9 mouse cellular contexts compared by ENCODE assay signal in genomic region chr17:24389865-24390264, GRCm38 (mm10). TPM values are rescaled to one million over a fixed set of nuclear protein-coding genes. Genes with fewer than 3 reads are reported as not detected.
DNase-seq lines count a peak whose midpoint lies in the region; ATAC-seq lines count a peak whose summit lies in the region.
"Had no signal": no experiment of that assay in that cellular context is flagged by ENCODE, and none has a peak within 500 bp of the region (broad histone marks: within the 10 kb centered on the region; RNA-seq: fewer than 3 reads in every experiment).

No protein-coding gene starts in this region.

- H3K4me1 ChIP-seq in forebrain, embryonic 14.5 days (ENCODE audit: control insufficient read depth, insufficient read depth, low read length): no peaks in the 10 kb centered on the region
- H3K4me1 ChIP-seq in forebrain, embryonic 15.5 days: no peaks in the 10 kb centered on the region
- no peaks in the 10 kb centered on the region for H3K4me1 ChIP-seq in kidney, embryonic 14.5 days (ENCODE audit: control insufficient read depth, insufficient read depth, low read length)
- no peaks in the 10 kb centered on the region for H3K4me1 ChIP-seq in lung, embryonic 16.5 days (replicated peaks; ENCODE audit: control insufficient read depth, insufficient read depth, low read length)

- WGBS in forebrain, embryonic 14.5 days: 5% methylated on average over 2 of the region's 2 CpGs
- 5% methylated on average over 2 of the region's 2 CpGs for WGBS in forebrain, embryonic 15.5 days
- 4% methylated on average over 2 of the region's 2 CpGs for WGBS in kidney, embryonic 14.5 days
- WGBS in lung, embryonic 16.5 days: 3% methylated on average over 2 of the region's 2 CpGs

- ATAC-seq in forebrain, embryonic 14.5 days: no peak
- ATAC-seq in forebrain, embryonic 15.5 days (replicated peaks): no peak
- 0 out of 2 replicates have a peak, but pooled peaks have one; percentile 60 for ATAC-seq in kidney, embryonic 14.5 days (ENCODE audit: low FRiP score, low TSS enrichment)
- peak; percentile 31; the same call in 1 of the 2 replicates for ATAC-seq in lung, embryonic 16.5 days (ENCODE audit: low read depth)

- no peaks in the 10 kb centered on the region for H3K27me3 ChIP-seq in forebrain, embryonic 14.5 days (replicated peaks; ENCODE audit: control insufficient read depth, insufficient read depth, low read length)
- no peaks in the 10 kb centered on the region for H3K27me3 ChIP-seq in forebrain, embryonic 15.5 days
- no peaks in the 10 kb centered on the region for H3K27me3 ChIP-seq in kidney, embryonic 14.5 days (ENCODE audit: control insufficient read depth, insufficient read depth, low read length)
- H3K27me3 ChIP-seq in lung, embryonic 16.5 days (ENCODE audit: control insufficient read depth, insufficient read depth, low read depth, low read length): no peaks in the 10 kb centered on the region
- H3K27me3 ChIP-seq: heart, embryonic 13.5 days had no signal

- DNase-seq in forebrain, embryonic 14.5 days (ENCODE audit: low spot score): peak; percentile 66
- DNase-seq in urinary bladder, postnatal 14 days (ENCODE audit: low spot score): peak; percentile 54
- DNase-seq in urinary bladder, postnatal 4 days (ENCODE audit: low spot score in 2 of 2): no peak
- peak; percentile 73 for DNase-seq in embryo, embryonic 10.5 days (ENCODE audit: low spot score)
- peak; percentile 77 for DNase-seq in testis, postnatal 10 days (ENCODE audit: low spot score)

- peaks cover 67% of the 10 kb centered on the region for H3K36me3 ChIP-seq in forebrain, embryonic 14.5 days (ENCODE audit: control insufficient read depth, insufficient read depth, low read length)
- peaks cover 58% of the 10 kb centered on the region for H3K36me3 ChIP-seq in forebrain, embryonic 15.5 days
- peaks cover 6% of the 10 kb centered on the region; the same call in 1 of the 2 replicates for H3K36me3 ChIP-seq in kidney, embryonic 14.5 days (ENCODE audit: control insufficient read depth, insufficient read depth, low read length)
- H3K36me3 ChIP-seq in lung, embryonic 16.5 days (ENCODE audit: control insufficient read depth, insufficient read depth, low read length): peaks cover 11% of the 10 kb centered on the region; the same call in 1 of the 2 replicates

- H3K27ac ChIP-seq in forebrain, embryonic 14.5 days (ENCODE audit: low read depth, low read length): no peak overlapping the region
- H3K27ac ChIP-seq in forebrain, embryonic 15.5 days (replicated peaks): no peak overlapping the region
- H3K27ac ChIP-seq in kidney, embryonic 14.5 days (ENCODE audit: low read depth, low read length): no peak overlapping the region
- H3K27ac ChIP-seq in lung, embryonic 16.5 days (ENCODE audit: low read length): no peak overlapping the region
- H3K27ac ChIP-seq: heart, embryonic 13.5 days had no signal

- H3K4me2 ChIP-seq in forebrain, embryonic 14.5 days (ENCODE audit: low read length): no peak overlapping the region
- no peak overlapping the region for H3K4me2 ChIP-seq in forebrain, embryonic 15.5 days (replicated peaks)
- no peak overlapping the region for H3K4me2 ChIP-seq in kidney, embryonic 14.5 days (replicated peaks; ENCODE audit: low read depth, low read length)
- no peak overlapping the region for H3K4me2 ChIP-seq in lung, embryonic 16.5 days (ENCODE audit: low read depth, low read length)
- H3K4me2 ChIP-seq: heart, embryonic 13.5 days had no signal

- no peak overlapping the region for H3K9ac ChIP-seq in forebrain, embryonic 14.5 days (ENCODE audit: low read length)
- no peak overlapping the region for H3K9ac ChIP-seq in forebrain, embryonic 15.5 days (replicated peaks)
- H3K9ac ChIP-seq in kidney, embryonic 14.5 days (ENCODE audit: low read depth, low read length): no peak overlapping the region
- no peak overlapping the region for H3K9ac ChIP-seq in lung, embryonic 16.5 days (ENCODE audit: low read length)
- H3K9ac ChIP-seq: heart, embryonic 13.5 days had no signal

- H3K4me3 ChIP-seq in forebrain, embryonic 14.5 days (ENCODE audit: low read depth, low read length): no peak overlapping the region
- no peak overlapping the region for H3K4me3 ChIP-seq in forebrain, embryonic 15.5 days
- H3K4me3 ChIP-seq in kidney, embryonic 14.5 days (ENCODE audit: low read length): no peak overlapping the region
- no peak overlapping the region for H3K4me3 ChIP-seq in lung, embryonic 16.5 days (ENCODE audit: low read length)
- H3K4me3 ChIP-seq: heart, embryonic 13.5 days had no signal

- no peaks in the 10 kb centered on the region for H3K9me3 ChIP-seq in forebrain, embryonic 14.5 days (replicated peaks; ENCODE audit: control insufficient read depth, low read length)
- no peaks in the 10 kb centered on the region for H3K9me3 ChIP-seq in forebrain, embryonic 15.5 days
- H3K9me3 ChIP-seq in kidney, embryonic 14.5 days (ENCODE audit: control insufficient read depth, low read length): no peaks in the 10 kb centered on the region
- no peaks in the 10 kb centered on the region for H3K9me3 ChIP-seq in lung, embryonic 16.5 days (ENCODE audit: control insufficient read depth, low read length)
- H3K9me3 ChIP-seq: heart, embryonic 13.5 days had no signal

RNA-seq across cellular contexts. Expression of gene Rnps1, which starts 24.5 kb away (rescaled TPM):
- 304 and 325 TPM in 2 replicates for polyA plus RNA-seq in forebrain, embryonic 14.5 days (2014; fragmentation: Nextera tagmentation; extraction: Ambion mirVana)
- 360 and 364 TPM in 2 replicates for polyA plus RNA-seq in forebrain, embryonic 15.5 days (2015; fragmentation: Nextera tagmentation; extraction: Ambion mirVana)
- 306 and 312 TPM in 2 replicates for polyA plus RNA-seq in kidney, embryonic 14.5 days (2014; fragmentation: Nextera tagmentation; extraction: Ambion mirVana)
- polyA plus RNA-seq in lung, embryonic 16.5 days (2015; fragmentation: Nextera tagmentation; extraction: Ambion mirVana): 226 and 246 TPM in 2 replicates

RNA-seq across cellular contexts. Expression of gene Eci1, which starts 36.6 kb away (rescaled TPM):
- 31.5 and 31.8 TPM in 2 replicates for polyA plus RNA-seq in forebrain, embryonic 14.5 days (2014; fragmentation: Nextera tagmentation; extraction: Ambion mirVana)
- 40.7 and 42.8 TPM in 2 replicates for polyA plus RNA-seq in forebrain, embryonic 15.5 days (2015; fragmentation: Nextera tagmentation; extraction: Ambion mirVana)
- polyA plus RNA-seq in kidney, embryonic 14.5 days (2014; fragmentation: Nextera tagmentation; extraction: Ambion mirVana): 114 and 120 TPM in 2 replicates
- 97.4 and 102 TPM in 2 replicates for polyA plus RNA-seq in lung, embryonic 16.5 days (2015; fragmentation: Nextera tagmentation; extraction: Ambion mirVana)

RNA-seq across cellular contexts. Expression of gene Abca3, which starts 38.1 kb away (rescaled TPM):
- polyA plus RNA-seq in forebrain, embryonic 14.5 days (2014; fragmentation: Nextera tagmentation; extraction: Ambion mirVana): 14.5 and 21.3 TPM in 2 replicates
- 21.5 and 21.7 TPM in 2 replicates for polyA plus RNA-seq in forebrain, embryonic 15.5 days (2015; fragmentation: Nextera tagmentation; extraction: Ambion mirVana)
- 10.0 and 13.1 TPM in 2 replicates for polyA plus RNA-seq in kidney, embryonic 14.5 days (2014; fragmentation: Nextera tagmentation; extraction: Ambion mirVana)
- 40.8 and 48.4 TPM in 2 replicates for polyA plus RNA-seq in lung, embryonic 16.5 days (2015; fragmentation: Nextera tagmentation; extraction: Ambion mirVana)

RNA-seq across cellular contexts. Expression of gene Abca17, which starts 39.0 kb away (rescaled TPM):
- polyA plus RNA-seq in forebrain, embryonic 14.5 days (2014; fragmentation: Nextera tagmentation; extraction: Ambion mirVana): 0.13 and 0.31 TPM in 2 replicates
- 0.22 TPM in 1 of 2 replicates, not detected in the other for polyA plus RNA-seq in forebrain, embryonic 15.5 days (2015; fragmentation: Nextera tagmentation; extraction: Ambion mirVana)
- not detected in 2 replicates for polyA plus RNA-seq in kidney, embryonic 14.5 days (2014; fragmentation: Nextera tagmentation; extraction: Ambion mirVana)
- polyA plus RNA-seq in lung, embryonic 16.5 days (2015; fragmentation: Nextera tagmentation; extraction: Ambion mirVana): 0.34 and 0.55 TPM in 2 replicates

RNA-seq across cellular contexts. Expression of gene Dnase1l2, which starts 53.0 kb away (rescaled TPM):
- polyA plus RNA-seq in forebrain, embryonic 14.5 days (2014; fragmentation: Nextera tagmentation; extraction: Ambion mirVana): 2.3 and 3.5 TPM in 2 replicates
- 5.7 and 6.6 TPM in 2 replicates for polyA plus RNA-seq in forebrain, embryonic 15.5 days (2015; fragmentation: Nextera tagmentation; extraction: Ambion mirVana)
- polyA plus RNA-seq in kidney, embryonic 14.5 days (2014; fragmentation: Nextera tagmentation; extraction: Ambion mirVana): 2.5 and 2.8 TPM in 2 replicates
- 1.6 and 2.8 TPM in 2 replicates for polyA plus RNA-seq in lung, embryonic 16.5 days (2015; fragmentation: Nextera tagmentation; extraction: Ambion mirVana)

Comparison
In these comparisons a context has a peak if more than half of its experiments do, and no peak if none do; other contexts are left out.
1. DNase-seq: peak in forebrain, embryonic 14.5 days (single experiment), urinary bladder, postnatal 14 days (single experiment), embryo, embryonic 10.5 days (single experiment) and testis, postnatal 10 days (single experiment); none in urinary bladder, postnatal 4 days (0 of 2).
2. ATAC-seq: peak in kidney, embryonic 14.5 days (single experiment) and lung, embryonic 16.5 days (single experiment); none in forebrain, embryonic 14.5 days (single experiment) and forebrain, embryonic 15.5 days (single experiment).